Mouse (Mus musculus): Measurements from ENCODE around the gene Pdk3. TPM values are rescaled to one million over a fixed set of nuclear protein-coding genes. Genes with fewer than 3 reads are reported as not detected.

Pdk3 gene
- polyA plus RNA-seq (2016; fragmentation: Nextera tagmentation; extraction: Ambion mirVana) = 71.8 and 76.4 TPM in 2 replicates

- Histone ChIP-seq H3K4me1 (peaks cover 7% of the 10 kb centered on the region), H3K4me3 (peak within 1 kb of the TSS; percentile 65), H3K27ac (peak within 1 kb of the TSS; percentile 92), H3K27me3 (ENCODE audit: poor library complexity, severe bottlenecking) (peaks cover 12% of the 10 kb centered on the region), H3K36me3 (replicated peaks) (no peaks in the 10 kb centered on the region), H3K9me3 (no peaks in the 10 kb centered on the region; the same call in 1 of the 2 replicates)
- DNase-seq (ENCODE audit: extremely low spot score, low spot score) = peak; percentile 74
- WGBS = 10% methylated on average over 68 of the region's 68 CpGs
Measured at GRCm38 (mm10) chrX:93831561-93832336, at the start of gene Pdk3. TSS of gene Pdk3 (minus strand) at chrX:93832201.

- no peaks in the 10 kb centered on the region for H3K4me1 ChIP-seq
- 85% methylated on average over 3 of the region's 3 CpGs for WGBS
- no peaks in the 10 kb centered on the region for H3K9me3 ChIP-seq
Measured at GRCm38 (mm10) chrX:93877634-93878016, 45.6 kb upstream of the Pdk3 start.

GRCm38 (mm10) chrX:93876981-93877633, 45.1 kb upstream of the Pdk3 start:
- no peaks in the 10 kb centered on the region for H3K9me3 ChIP-seq
- H3K27me3 ChIP-seq (ENCODE audit: poor library complexity, severe bottlenecking) = peaks cover 27% of the 10 kb centered on the region
- DNase-seq (ENCODE audit: extremely low spot score, low spot score) = no peak
- no peaks in the 10 kb centered on the region for H3K4me1 ChIP-seq
- no peak overlapping the region for H3K4me3 ChIP-seq
- WGBS = 88% methylated on average over 7 of the region's 7 CpGs
- no peak overlapping the region for H3K27ac ChIP-seq
- H3K36me3 ChIP-seq (replicated peaks) = no peaks in the 10 kb centered on the region

More at GRCm38 (mm10) chrX:93877634-93878016, 45.6 kb upstream of the Pdk3 start:
- no peak for DNase-seq (ENCODE audit: extremely low spot score, low spot score)
- Histone ChIP-seq H3K36me3 (replicated peaks) (no peaks in the 10 kb centered on the region), H3K27me3 (ENCODE audit: poor library complexity, severe bottlenecking) (peaks cover 23% of the 10 kb centered on the region), H3K27ac (no peak overlapping the region), H3K4me3 (no peak overlapping the region)

GRCm38 (mm10) chrX:93863393-93863792, 31.4 kb upstream of the Pdk3 start:
- no peak for DNase-seq (ENCODE audit: extremely low spot score, low spot score)
- Histone ChIP-seq H3K4me1 (no peaks in the 10 kb centered on the region), H3K36me3 (replicated peaks) (no peaks in the 10 kb centered on the region), H3K27me3 (ENCODE audit: poor library complexity, severe bottlenecking) (peaks cover 59% of the 10 kb centered on the region), H3K4me3 (no peak overlapping the region), H3K9me3 (no peaks in the 10 kb centered on the region), H3K27ac (no peak overlapping the region)
- 54% methylated on average over 2 of the region's 2 CpGs for WGBS

GRCm38 (mm10) chrX:93862525-93863086, 30.6 kb upstream of the Pdk3 start:
- Histone ChIP-seq H3K4me1 (no peaks in the 10 kb centered on the region), H3K27ac (no peak overlapping the region), H3K36me3 (replicated peaks) (no peaks in the 10 kb centered on the region), H3K9me3 (no peaks in the 10 kb centered on the region), H3K27me3 (ENCODE audit: poor library complexity, severe bottlenecking) (peaks cover 57% of the 10 kb centered on the region), H3K4me3 (no peak overlapping the region)
- WGBS = 88% methylated on average over 4 of the region's 4 CpGs
- DNase-seq (ENCODE audit: extremely low spot score, low spot score) = no peak

- Histone ChIP-seq H3K4me1 (no peaks in the 10 kb centered on the region), H3K27ac (no peak overlapping the region), H3K36me3 (replicated peaks) (no peaks in the 10 kb centered on the region), H3K4me3 (no peak overlapping the region), H3K27me3 (ENCODE audit: poor library complexity, severe bottlenecking) (peaks cover 56% of the 10 kb centered on the region), H3K9me3 (no peaks in the 10 kb centered on the region)
- no peak for DNase-seq (ENCODE audit: extremely low spot score, low spot score)
- 83% methylated on average over 3 of the region's 3 CpGs for WGBS
Measured at GRCm38 (mm10) chrX:93857756-93858155, 25.8 kb upstream of the Pdk3 start.

- Histone ChIP-seq H3K27ac (peak overlapping the region; percentile 92), H3K9me3 (no peaks in the 10 kb centered on the region; the same call in 1 of the 2 replicates)
- 35% methylated on average over 14 of the region's 14 CpGs for WGBS
Measured at GRCm38 (mm10) chrX:93832337-93832884, 410 bp upstream of the Pdk3 start.

GRCm38 (mm10) chrX:93825787-93826186, 6.2 kb downstream of the Pdk3 start:
- no peak for DNase-seq (ENCODE audit: extremely low spot score, low spot score)
- H3K4me3 ChIP-seq = no peak overlapping the region
- H3K36me3 ChIP-seq (replicated peaks) = no peaks in the 10 kb centered on the region
- no peaks in the 10 kb centered on the region for H3K9me3 ChIP-seq
- 0 out of 2 replicates have a peak, but pooled peaks cover 10% of the 10 kb centered on the region for H3K27me3 ChIP-seq (ENCODE audit: poor library complexity, severe bottlenecking)
- 79% methylated on average over 2 of the region's 2 CpGs for WGBS
- H3K27ac ChIP-seq = no peak overlapping the region
- peaks cover 2% of the 10 kb centered on the region for H3K4me1 ChIP-seq

More at GRCm38 (mm10) chrX:93832337-93832884, 410 bp upstream of the Pdk3 start:
- Histone ChIP-seq H3K36me3 (replicated peaks) (no peaks in the 10 kb centered on the region), H3K27me3 (ENCODE audit: poor library complexity, severe bottlenecking) (peaks cover 12% of the 10 kb centered on the region), H3K4me1 (peaks cover 7% of the 10 kb centered on the region), H3K4me3 (peak overlapping the region; percentile 65)
- no peak for DNase-seq (ENCODE audit: extremely low spot score, low spot score)

- DNase-seq (ENCODE audit: extremely low spot score, low spot score) = no peak
- H3K4me1 ChIP-seq = no peaks in the 10 kb centered on the region
- no peaks in the 10 kb centered on the region for H3K9me3 ChIP-seq
- 95% methylated on average over 1 of the region's 1 CpGs for WGBS
- peaks cover 2% of the 10 kb centered on the region; the same call in 1 of the 2 replicates for H3K27me3 ChIP-seq (ENCODE audit: poor library complexity, severe bottlenecking)
- H3K4me3 ChIP-seq = no peak overlapping the region
- H3K27ac ChIP-seq = no peak overlapping the region
- H3K36me3 ChIP-seq (replicated peaks) = peaks cover 17% of the 10 kb centered on the region; the same call in 1 of the 2 replicates
Measured at GRCm38 (mm10) chrX:93808040-93808439, 24.0 kb downstream of the Pdk3 start.

GRCm38 (mm10) chrX:93793168-93793567, 38.8 kb downstream of the Pdk3 start:
- peak; percentile 21 for DNase-seq (ENCODE audit: extremely low spot score, low spot score)

GRCm38 (mm10) chrX:93789562-93789961, 42.4 kb downstream of the Pdk3 start:
- 83% methylated on average over 1 of the region's 1 CpGs for WGBS
- Histone ChIP-seq H3K36me3 (replicated peaks) (peaks cover 6% of the 10 kb centered on the region; the same call in 1 of the 2 replicates), H3K9me3 (no peaks in the 10 kb centered on the region), H3K4me3 (no peak overlapping the region), H3K27me3 (ENCODE audit: poor library complexity, severe bottlenecking) (peaks cover 12% of the 10 kb centered on the region), H3K4me1 (no peaks in the 10 kb centered on the region), H3K27ac (no peak overlapping the region)
- DNase-seq (ENCODE audit: extremely low spot score, low spot score) = no peak

More at GRCm38 (mm10) chrX:93793168-93793567, 38.8 kb downstream of the Pdk3 start:
- H3K27ac ChIP-seq = no peak overlapping the region
- H3K36me3 ChIP-seq (replicated peaks) = peaks cover 3% of the 10 kb centered on the region; the same call in 1 of the 2 replicates
- H3K4me1 ChIP-seq = no peaks in the 10 kb centered on the region
- H3K9me3 ChIP-seq = no peaks in the 10 kb centered on the region
- no peak overlapping the region for H3K4me3 ChIP-seq
- peaks cover 3% of the 10 kb centered on the region; the same call in 1 of the 2 replicates for H3K27me3 ChIP-seq (ENCODE audit: poor library complexity, severe bottlenecking)

- 98% methylated on average over 3 of the region's 3 CpGs for WGBS
- H3K9me3 ChIP-seq = no peaks in the 10 kb centered on the region
- no peak overlapping the region for H3K27ac ChIP-seq
- DNase-seq (ENCODE audit: extremely low spot score, low spot score) = no peak
- peaks cover 40% of the 10 kb centered on the region for H3K27me3 ChIP-seq (ENCODE audit: poor library complexity, severe bottlenecking)
- H3K4me3 ChIP-seq = no peak overlapping the region
- H3K4me1 ChIP-seq = no peaks in the 10 kb centered on the region; the same call in 1 of the 2 replicates
- H3K36me3 ChIP-seq (replicated peaks) = 0 out of 2 replicates have a peak, but pooled peaks cover 10% of the 10 kb centered on the region
Measured at GRCm38 (mm10) chrX:93760770-93761169, 71.2 kb downstream of the Pdk3 start.

Data from forebrain, embryonic 10.5 days (tissue).